Mouse (Mus musculus): ENCODE data around the gene Gm40193. TPM values are rescaled to one million over a fixed set of nuclear protein-coding genes. Genes with fewer than 3 reads are reported as not detected.

Gm40193 gene
- polyA plus RNA-seq (2015; fragmentation: Nextera tagmentation; extraction: Ambion mirVana), result not detected in 2 replicates

DNA sequence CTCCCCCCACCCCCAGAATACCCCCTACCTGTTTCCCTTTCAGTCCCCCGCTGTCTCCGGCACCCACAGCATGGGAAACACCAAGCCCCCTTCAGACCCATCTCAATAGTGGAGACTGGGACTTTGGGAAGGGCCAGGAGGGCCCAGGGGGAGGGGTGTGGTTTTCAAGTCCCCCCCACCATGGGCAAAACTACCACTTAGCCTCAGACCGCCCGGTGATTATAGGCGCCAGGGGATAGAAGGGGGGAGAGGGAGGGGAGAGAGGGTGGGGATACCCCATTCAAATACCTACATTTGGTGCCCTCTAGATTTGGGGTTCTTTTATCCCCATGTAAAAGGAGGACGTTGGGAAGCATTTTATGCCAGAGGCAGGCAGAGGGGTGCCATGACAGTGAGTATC lies at the start of gene Gm40193:
Gene Gm40193 (minus strand): TSS at position 101 of the 400 bp plus-strand sequence.

DNA sequence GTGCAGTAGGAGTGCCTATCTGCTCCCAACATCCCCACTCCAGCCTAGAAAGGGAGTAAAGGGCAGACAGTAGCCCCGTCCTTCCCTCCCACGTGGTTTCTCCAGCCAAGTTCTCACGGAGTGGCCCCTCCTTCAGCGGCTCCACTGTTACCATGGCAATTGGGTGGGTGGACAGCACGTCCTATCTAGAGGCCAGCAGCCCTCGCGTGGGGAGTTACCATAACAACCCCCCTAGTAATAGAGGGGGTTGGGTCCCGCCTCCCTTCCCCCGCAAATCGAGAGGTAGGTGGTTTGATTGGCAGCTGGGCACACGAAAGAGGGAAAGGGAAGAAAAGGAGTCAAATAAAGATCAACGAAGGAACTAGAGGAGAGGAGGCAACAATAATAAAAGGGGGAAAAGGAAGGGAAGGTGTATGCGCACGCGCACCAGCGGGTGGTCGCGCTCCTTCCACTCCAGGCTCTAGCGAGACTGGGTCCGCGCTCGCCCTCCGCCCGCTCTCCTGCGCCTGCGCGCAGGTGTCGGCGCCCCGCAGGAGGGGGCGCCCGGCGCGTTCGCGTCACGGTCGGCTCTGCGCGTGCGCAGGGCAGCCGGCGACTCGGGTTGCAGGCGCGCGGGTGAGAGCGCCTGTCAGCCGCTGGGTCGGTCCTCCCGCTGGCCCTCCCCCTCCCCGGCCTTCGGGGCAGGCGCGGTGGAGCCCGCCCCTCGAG lies 29.7 kb upstream of the Gm40193 start, which contains the start of gene Mink1:
Gene Mink1 (plus strand): TSS at position 595 of the 708 bp plus-strand sequence.

DNA sequence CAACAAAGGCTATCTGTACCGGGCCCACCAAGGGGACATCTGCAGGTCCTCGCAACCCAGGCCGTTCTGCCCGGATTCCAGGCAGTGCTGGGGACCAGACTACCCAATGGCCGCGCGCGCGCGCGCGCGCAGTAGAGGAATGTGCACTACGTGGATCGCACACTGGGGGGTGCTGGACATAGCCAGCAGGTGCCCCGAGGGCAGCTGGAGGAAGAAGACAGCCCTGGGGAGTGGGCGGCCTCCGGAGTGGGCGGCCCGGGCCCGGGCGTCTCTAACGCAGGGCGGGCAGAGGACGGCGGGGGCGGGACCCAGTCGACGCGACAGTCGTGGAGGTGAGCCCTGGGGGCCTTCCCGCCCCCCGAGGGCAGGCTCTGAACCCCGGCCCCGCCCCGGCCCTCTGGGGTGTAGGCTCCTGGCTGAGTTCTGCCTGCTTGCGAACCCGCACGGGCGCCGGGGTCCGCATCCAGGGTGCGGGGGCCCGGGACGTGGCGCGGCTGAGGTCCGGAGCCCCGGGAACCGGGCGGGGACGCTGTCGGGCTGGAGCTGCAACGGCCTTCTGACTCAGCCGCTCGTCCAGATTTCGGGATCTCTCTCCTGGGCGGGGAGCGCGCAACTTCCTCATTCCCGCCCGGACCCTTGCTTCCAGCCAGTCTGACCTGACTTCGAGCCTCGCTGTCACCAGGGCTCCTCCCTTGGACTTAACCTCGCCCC lies 7.3 kb upstream of the Gm40193 start, which contains the start of gene Pld2:
Gene Pld2 (plus strand): TSS at position 188 of the 711 bp plus-strand sequence.

DNA sequence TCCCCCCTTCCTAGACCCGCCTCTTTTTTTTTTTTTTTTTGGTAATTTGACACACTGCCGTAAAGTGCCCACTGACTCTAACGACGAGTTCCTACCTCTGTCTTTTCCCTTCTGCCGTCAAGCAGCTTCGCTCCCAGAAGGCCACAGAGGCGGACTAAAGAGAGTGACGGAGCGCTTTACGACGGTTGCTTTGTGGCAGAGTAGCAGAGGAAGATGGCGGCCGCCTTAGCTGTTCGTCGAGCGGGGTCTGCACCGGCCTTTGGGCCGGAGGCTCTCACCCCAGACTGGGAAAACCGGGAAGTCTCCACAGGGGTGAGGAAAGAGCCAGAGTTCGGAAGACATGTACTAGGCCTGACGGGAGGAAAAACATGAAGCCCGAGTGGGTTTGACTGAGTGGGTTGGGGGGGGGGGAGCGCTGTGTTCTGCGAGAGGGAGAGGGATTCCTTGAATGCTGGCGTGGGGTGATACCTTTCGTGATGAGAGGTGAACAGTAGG lies 7.5 kb downstream of the Gm40193 start, which contains the start of gene Psmb6:
Gene Psmb6 (plus strand): TSS at position 184 of the 495 bp plus-strand sequence.

DNA sequence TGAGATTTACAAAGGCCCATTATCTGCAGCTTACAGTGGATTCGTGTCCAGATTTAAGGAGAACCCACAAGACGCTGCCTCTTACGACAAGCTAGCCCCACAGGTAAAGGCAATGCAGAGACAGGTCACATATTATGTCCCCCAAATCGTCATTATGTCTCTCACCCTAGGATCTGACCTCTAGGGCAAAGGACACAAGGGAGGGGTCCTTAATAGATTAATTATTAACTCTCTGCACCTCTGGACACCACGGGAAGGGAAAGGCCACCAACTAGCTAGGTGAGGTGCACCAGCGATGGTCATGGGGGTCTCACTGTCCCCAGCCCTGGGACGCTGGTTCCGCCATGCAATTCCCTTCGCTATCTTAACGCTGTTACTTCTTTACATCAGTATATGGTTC lies 13.8 kb downstream of the Gm40193 start, which contains the start of gene Gltpd2:
Gene Gltpd2 (plus strand): TSS at position 274 of the 400 bp plus-strand sequence.

DNA sequence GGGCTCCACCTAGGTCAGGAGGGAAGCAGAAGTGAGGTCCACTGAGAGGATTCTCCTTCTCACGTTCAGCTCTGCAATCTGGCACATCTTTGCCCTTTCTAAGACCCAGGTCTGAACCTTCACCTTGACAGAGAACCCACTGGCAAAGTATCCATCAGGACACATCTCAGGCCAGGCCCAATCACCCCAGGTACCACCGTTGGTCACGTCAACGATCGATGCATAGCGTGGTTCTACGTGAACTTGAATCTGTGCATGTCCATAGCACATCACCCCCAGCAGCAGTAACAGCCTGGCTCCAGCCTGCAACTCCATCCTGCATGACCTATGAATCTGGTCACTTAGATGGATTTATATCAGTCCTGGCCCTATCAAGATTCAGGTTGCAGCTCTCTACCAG lies 18.5 kb downstream of the Gm40193 start, which contains the start of gene Vmo1:
Gene Vmo1 (minus strand): TSS at position 329 of the 400 bp plus-strand sequence.

DNA sequence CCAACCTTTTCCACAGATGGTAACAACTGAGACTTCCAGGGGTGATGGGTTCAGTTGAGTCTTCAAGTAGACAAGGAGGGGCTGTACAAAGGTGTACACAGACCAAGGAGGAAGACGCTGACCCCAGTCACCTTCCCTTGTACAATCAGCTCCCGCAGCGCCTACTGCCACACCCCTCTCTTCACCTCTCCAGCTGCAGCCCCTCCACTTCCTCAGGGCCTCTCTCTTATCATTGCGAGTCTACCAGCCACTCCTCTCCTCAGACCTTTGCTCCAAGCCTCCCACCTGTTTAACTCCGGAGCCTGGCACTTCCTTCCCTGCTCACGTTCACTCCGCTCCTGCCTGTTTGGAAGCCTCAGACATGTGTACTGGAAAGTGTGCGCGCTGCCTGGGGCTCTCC lies 27.8 kb downstream of the Gm40193 start, which contains the start of gene Tm4sf5:
Gene Tm4sf5 (plus strand): TSS at position 275 of the 400 bp plus-strand sequence.

Other genes with a start within 250 kb of the Gm40193 start
- gene Alox12e, start 210.3 kb downstream of the Gm40193 start, polyA plus RNA-seq (2015; fragmentation: Nextera tagmentation; extraction: Ambion mirVana), result 0.21 and 0.27 TPM in 2 replicates
- gene Alox15, start 180.9 kb downstream of the Gm40193 start, polyA plus RNA-seq (2015; fragmentation: Nextera tagmentation; extraction: Ambion mirVana), result 0.08 and 0.12 TPM in 2 replicates
- 11.7 and 12.6 TPM in 2 replicates for gene Pelp1, start 122.9 kb downstream of the Gm40193 start, polyA plus RNA-seq (2015; fragmentation: Nextera tagmentation; extraction: Ambion mirVana)
- gene Arrb2, start 100.3 kb downstream of the Gm40193 start, polyA plus RNA-seq (2015; fragmentation: Nextera tagmentation; extraction: Ambion mirVana), result 8.7 and 12.3 TPM in 2 replicates
- 13.6 and 16.3 TPM in 2 replicates for gene Med11, start 81.0 kb downstream of the Gm40193 start, polyA plus RNA-seq (2015; fragmentation: Nextera tagmentation; extraction: Ambion mirVana)
- gene Zmynd15, start 73.5 kb downstream of the Gm40193 start, polyA plus RNA-seq (2015; fragmentation: Nextera tagmentation; extraction: Ambion mirVana), result 0.30 and 0.38 TPM in 2 replicates
- gene Cxcl16, start 73.0 kb downstream of the Gm40193 start, polyA plus RNA-seq (2015; fragmentation: Nextera tagmentation; extraction: Ambion mirVana), result 2.9 and 3.2 TPM in 2 replicates
- not detected in 2 replicates for gene Tm4sf5, start 27.7 kb downstream of the Gm40193 start, polyA plus RNA-seq (2015; fragmentation: Nextera tagmentation; extraction: Ambion mirVana)
- 0.31 and 0.34 TPM in 2 replicates for gene Vmo1, start 18.3 kb downstream of the Gm40193 start, polyA plus RNA-seq (2015; fragmentation: Nextera tagmentation; extraction: Ambion mirVana)
- 0.15 and 0.44 TPM in 2 replicates for gene Gltpd2, start 13.7 kb downstream of the Gm40193 start, polyA plus RNA-seq (2015; fragmentation: Nextera tagmentation; extraction: Ambion mirVana)
- gene Psmb6, start 7.6 kb downstream of the Gm40193 start, polyA plus RNA-seq (2015; fragmentation: Nextera tagmentation; extraction: Ambion mirVana), result 671 and 694 TPM in 2 replicates
- gene Pld2, start 7.1 kb upstream of the Gm40193 start, polyA plus RNA-seq (2015; fragmentation: Nextera tagmentation; extraction: Ambion mirVana), result 8.9 and 9.1 TPM in 2 replicates
- gene Mink1, start 29.9 kb upstream of the Gm40193 start, polyA plus RNA-seq (2015; fragmentation: Nextera tagmentation; extraction: Ambion mirVana), result 7.8 and 8.1 TPM in 2 replicates
- gene 4930544D05Rik, start 82.9 kb upstream of the Gm40193 start, polyA plus RNA-seq (2015; fragmentation: Nextera tagmentation; extraction: Ambion mirVana), result 0.22 and 0.44 TPM in 2 replicates
- 2.9 and 3.8 TPM in 2 replicates for gene Chrne, start 86.3 kb upstream of the Gm40193 start, polyA plus RNA-seq (2015; fragmentation: Nextera tagmentation; extraction: Ambion mirVana)
- 0.21 and 0.37 TPM in 2 replicates for gene Gp1ba, start 106.2 kb upstream of the Gm40193 start, polyA plus RNA-seq (2015; fragmentation: Nextera tagmentation; extraction: Ambion mirVana)
- gene Rnf167, start 114.3 kb upstream of the Gm40193 start, polyA plus RNA-seq (2015; fragmentation: Nextera tagmentation; extraction: Ambion mirVana), result 69.4 and 70.9 TPM in 2 replicates
- gene Slc25a11, start 114.5 kb upstream of the Gm40193 start, polyA plus RNA-seq (2015; fragmentation: Nextera tagmentation; extraction: Ambion mirVana), result 302 and 335 TPM in 2 replicates
- 813 and 1,027 TPM in 2 replicates for gene Pfn1, start 121.7 kb upstream of the Gm40193 start, polyA plus RNA-seq (2015; fragmentation: Nextera tagmentation; extraction: Ambion mirVana)
- gene Eno3, start 124.3 kb upstream of the Gm40193 start, polyA plus RNA-seq (2015; fragmentation: Nextera tagmentation; extraction: Ambion mirVana), result 4,370 and 4,803 TPM in 2 replicates
- 197 and 208 TPM in 2 replicates for gene Spag7, start 136.5 kb upstream of the Gm40193 start, polyA plus RNA-seq (2015; fragmentation: Nextera tagmentation; extraction: Ambion mirVana)
- 8.7 and 9.3 TPM in 2 replicates for gene Camta2, start 155.2 kb upstream of the Gm40193 start, polyA plus RNA-seq (2015; fragmentation: Nextera tagmentation; extraction: Ambion mirVana)
- gene Inca1, start 167.2 kb upstream of the Gm40193 start, polyA plus RNA-seq (2015; fragmentation: Nextera tagmentation; extraction: Ambion mirVana), result 3.9 and 6.0 TPM in 2 replicates
- 4.0 and 4.5 TPM in 2 replicates for gene Kif1c, start 167.6 kb upstream of the Gm40193 start, polyA plus RNA-seq (2015; fragmentation: Nextera tagmentation; extraction: Ambion mirVana)
- 10.5 and 11.4 TPM in 2 replicates for gene Zfp3, start 231.3 kb upstream of the Gm40193 start, polyA plus RNA-seq (2015; fragmentation: Nextera tagmentation; extraction: Ambion mirVana)

Measured in skeletal muscle tissue, postnatal 0 days (tissue).